Mouse (Mus musculus) heart, postnatal 14 days (tissue): ENCODE results near the gene Msto1. TPM values are rescaled to one million over a fixed set of nuclear protein-coding genes. Genes with fewer than 3 reads are reported as not detected.
"Not testable (repeated sequence)": the region's sequence is repeated elsewhere in the genome, so short reads cannot be mapped to it uniquely, and the experiment has no call there.

Experiments
- DNase-seq, 2 experiments: peaks; one replicate each; pipeline ENCODE4 v3.0.0; 2021 to 2022
- intact Hi-C: fragments of 180-260 bp; cut with DNase I; formaldehyde crosslinking; loops from one replicate; pipeline ENCODE4 v1.15.1; 2025
- total RNA-seq, 2 experiments: library from RNA; stranded (reverse); gene quantifications; 2 replicates each; pipeline ENCODE4 v1.2.3; 2021

The Msto1 gene
- total RNA-seq, 2 experiments from 2014 or later, result 14.9 TPM

DNA sequence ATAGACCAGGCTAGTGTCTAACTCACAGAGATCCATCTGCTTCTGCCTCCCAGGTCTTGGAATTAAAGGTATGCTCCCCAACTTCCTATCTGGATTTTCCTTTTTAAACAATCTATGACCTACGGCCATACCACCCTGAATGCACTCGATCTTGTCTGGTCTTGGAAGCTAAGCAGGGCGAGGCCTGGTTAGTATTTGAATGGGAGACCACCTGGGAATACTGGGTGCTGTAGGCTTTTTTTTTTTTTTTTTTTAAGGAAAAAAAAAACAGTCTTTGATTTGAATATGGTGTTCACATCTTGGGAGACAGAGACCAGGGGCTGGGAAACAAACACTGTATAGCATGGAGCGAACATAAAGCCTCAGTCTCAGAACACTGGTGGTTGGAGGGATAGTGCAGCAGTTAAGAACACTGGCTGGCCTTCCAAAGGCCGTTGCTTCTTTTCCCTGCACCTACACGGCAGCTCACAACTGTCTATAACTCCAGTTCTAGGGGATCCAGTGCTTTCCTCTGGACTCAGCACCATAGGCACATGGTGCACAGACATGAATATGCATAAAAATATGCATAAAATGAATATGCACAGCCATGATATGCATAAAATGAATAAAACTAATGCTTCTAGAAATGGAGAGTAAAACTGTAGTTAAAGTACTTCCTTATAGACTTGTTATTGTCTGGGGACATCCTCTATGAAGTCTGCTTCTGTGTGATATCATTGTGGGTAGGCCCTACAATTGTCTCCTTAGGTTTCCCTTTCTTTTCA lies 7.2 kb downstream of the Msto1 start:
- DNase-seq, result no peak
- intact Hi-C loops, result no loop called here

DNA sequence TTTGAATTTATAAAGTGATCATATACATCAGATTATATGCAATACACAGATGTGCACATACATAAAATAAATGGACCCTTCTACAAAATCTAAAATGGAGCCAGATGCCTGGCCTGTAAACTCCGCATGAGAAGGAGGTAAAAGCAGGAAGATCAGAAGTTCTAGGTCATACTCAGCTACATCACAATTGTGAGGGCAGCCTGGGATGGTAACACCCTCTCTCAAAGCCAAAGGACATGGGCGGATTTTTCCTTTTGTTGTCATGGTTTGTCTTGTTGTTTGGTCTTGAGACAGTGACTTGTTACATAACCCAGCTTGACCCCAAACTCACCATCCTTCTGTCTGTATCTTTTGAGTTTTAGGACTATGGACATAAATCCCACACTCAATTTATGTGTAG lies 8.1 kb downstream of the Msto1 start:
- intact Hi-C loops, result no loop called here

DNA sequence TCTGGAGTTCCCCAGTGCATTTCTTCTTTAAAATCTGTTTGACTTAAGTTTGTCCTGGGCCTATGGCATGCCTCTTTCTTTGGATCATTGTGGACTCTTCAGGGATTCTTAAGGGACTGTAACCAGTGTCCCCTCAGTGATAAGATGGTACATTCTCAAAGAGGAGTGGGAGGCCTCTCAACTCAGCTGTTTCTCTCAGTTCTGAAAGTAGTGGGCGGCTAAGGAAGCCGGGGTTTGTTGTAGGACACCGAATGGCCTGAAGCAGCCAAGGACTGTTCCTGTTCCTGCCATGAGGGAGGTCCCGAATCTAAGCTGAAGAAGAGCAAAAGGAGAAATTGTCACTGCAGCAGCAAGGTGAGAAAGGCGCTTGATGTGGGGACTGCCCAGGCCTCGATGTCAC lies 8.6 kb downstream of the Msto1 start:
- DNase-seq, result no peak
- intact Hi-C loops, result no loop called here

More for the DNA sequence above, 8.1 kb downstream of the Msto1 start:
- no peak for DNase-seq

DNA sequence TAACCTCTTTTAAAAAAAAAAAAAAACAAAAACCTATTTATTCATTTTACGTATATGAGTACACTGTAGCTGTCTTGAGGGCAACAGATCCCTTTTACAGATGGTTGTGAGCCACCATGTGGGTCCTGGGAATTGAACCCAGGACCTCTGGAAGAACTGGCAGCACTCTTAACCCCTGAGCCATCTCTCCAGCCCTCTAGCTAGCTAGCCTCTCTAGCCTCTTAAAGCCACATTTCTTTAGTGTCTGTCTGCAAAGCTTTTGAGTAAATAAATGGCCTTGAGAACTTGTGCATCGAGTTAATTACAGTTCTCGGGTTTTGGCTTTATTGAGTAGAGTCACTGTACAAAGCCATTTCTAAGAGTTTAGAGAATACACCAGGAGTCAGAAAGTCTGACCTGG lies 9.0 kb downstream of the Msto1 start:
- intact Hi-C loops, result no loop called here
- DNase-seq, result no peak

DNA sequence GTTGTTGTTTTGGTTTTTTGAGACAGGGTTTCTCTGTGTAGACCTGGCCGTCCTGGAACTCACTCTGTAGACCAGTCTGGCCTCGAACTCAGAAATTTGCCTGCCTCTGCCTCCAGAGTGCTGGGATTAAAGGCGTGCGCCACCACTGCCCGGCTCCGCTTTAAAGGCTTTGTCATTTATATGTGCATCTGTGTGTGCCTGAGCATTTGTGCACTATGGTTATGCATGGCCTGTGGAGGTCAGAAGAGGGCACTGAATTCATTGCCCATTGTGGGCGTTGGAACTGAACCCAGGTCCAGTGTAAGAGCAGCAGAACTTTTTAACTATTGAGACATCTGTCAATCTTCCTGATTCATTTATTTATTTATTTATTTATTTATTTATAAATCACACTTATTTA lies 20.8 kb downstream of the Msto1 start:
- intact Hi-C loops, DNase-seq: not testable (repeated sequence)

DNA sequence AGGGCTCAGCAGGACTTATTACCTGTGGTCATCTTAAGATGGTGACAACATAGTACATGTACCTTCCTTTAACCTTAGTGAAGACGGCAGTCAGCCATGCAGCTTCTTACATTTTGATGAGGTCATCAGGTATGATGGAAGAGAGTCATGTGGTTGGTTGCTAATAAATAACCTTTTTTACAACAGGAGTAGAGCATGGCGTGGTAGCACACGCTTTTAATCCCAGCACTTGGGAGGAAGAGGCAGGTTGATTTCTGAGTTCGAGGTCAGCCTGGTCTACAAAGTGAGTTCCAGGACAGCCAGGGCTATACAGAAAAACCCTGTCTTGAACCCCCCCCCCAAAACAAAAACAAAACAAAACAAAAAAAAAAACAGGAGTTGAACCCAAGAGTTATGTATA lies 31.3 kb downstream of the Msto1 start:
- intact Hi-C loops, result loop anchor here (2.0 kb wide), 1 partner anchor 78 kb away; no protein-coding TSS in a partner anchor
- DNase-seq, result not testable (repeated sequence)

DNA sequence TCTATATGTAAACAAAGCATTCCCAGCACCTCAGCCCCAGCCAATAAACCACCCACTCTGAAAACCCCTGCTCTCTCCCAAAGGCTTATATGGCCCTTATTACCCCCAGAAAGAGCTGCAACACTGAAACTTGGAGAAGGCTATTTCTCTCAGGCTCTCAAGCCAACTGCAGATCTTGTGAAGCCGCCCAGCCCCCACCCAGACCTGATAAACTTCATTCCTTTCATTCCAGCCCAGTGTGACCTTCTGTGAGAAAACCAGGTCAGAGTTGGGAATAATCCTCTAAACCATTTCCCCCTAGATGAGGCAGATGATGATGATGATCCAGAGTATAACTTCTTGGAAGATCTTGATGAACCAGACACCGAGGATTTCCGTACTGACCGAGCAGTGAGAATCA lies 45.4 kb downstream of the Msto1 start:
- intact Hi-C loops, result not testable (repeated sequence)

DNA sequence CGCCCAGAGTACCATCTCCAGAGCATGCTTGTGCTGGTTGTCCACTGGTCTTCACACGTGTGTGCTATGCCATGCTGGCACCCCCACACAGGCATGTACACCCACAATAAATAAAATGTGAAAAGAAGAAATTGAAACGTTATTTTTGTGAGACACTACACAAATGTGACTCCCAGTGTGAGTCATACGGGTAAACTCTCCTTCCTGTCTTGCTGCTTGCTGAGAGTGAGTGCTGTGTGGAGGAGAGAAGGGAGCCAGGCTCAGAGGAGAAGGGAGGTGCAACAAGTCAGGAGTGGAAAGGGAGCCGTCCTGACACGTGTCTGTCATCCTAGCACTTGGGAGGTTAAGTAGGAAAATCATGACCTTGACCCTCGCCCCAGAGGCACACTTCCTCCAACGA lies 46.6 kb downstream of the Msto1 start:
- intact Hi-C loops, DNase-seq: not testable (repeated sequence)

More for the DNA sequence above, 45.4 kb downstream of the Msto1 start:
- not testable (repeated sequence) for DNase-seq

DNA sequence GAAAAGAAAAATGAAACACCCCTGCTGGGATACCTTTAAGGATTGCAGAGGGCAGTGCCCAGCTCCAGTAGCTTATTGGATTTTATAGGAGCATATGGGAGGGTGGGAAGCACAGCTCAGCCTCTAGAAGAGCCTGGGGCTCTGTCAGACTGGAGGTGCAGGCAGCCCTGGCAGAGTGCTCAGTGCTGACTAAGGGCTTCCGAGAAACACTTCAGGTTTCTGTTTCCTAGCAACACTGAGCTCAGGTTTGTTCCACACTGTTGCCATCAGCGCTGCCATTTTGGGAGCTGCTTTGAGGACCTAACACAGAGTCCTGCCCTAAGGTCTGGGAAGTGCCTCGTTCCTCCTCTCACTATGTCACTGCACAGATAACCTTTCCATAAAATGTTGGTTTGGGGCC lies 47.1 kb downstream of the Msto1 start:
- DNase-seq, intact Hi-C loops: not testable (repeated sequence)

DNA sequence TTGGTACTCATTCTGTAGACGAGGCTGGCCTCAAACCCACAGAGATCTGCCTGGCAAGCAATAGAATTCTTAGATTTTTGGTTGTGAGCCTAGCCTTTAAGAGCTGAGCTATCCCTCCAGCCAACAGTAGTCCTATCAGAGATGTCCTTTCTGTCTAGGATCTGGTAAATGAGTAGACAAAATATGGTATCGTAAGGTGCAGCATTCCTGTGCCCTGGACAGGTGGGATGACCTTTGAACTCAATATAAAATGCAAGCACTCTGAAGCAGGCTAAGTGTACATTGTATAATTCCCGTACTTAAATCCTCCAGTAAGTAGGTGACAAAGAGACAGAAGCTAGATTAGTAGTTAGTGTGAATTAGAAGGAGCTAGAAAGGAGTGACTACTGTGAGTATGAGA lies 51.7 kb downstream of the Msto1 start:
- intact Hi-C loops, result no loop called here
- no peak for DNase-seq

DNA sequence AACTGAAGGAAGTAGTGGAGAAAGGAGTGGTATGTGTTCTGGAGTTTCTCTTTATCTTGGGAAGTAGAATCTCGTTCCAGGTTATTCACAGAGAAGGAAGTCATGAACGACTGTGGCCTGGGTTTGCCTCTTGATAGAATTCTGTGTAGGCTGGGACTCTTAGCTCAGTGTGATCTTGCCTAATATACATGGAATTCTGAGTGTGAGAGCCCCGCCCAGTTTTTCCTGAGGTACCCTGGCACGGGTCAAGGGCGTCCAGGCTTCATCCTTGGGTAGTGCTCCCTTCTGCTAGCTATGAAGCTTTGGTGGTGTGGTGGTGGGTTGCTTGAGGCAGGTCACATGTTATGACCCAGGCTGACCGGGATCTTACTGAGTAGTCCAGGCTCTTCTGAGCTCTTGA lies 58.0 kb downstream of the Msto1 start:
- no peak for DNase-seq
- intact Hi-C loops, result no loop called here

Other genes with a start within 250 kb of the Msto1 start
- 10 to 100 TPM; 36.9 to 40.5 TPM for gene Khdc4, start 228.2 kb downstream of the Msto1 start, total RNA-seq
- gene Rit1, start 197.2 kb downstream of the Msto1 start, total RNA-seq, result 10 to 100 TPM; 59.5 to 73.4 TPM
- 1 to 10 TPM; 4.3 to 5.0 TPM for gene Syt11, start 138.8 kb downstream of the Msto1 start, total RNA-seq
- 10 to 100 TPM; 26.4 to 28.4 TPM for gene Gon4l, start 78.8 kb downstream of the Msto1 start, total RNA-seq
- gene Ash1l, start 36.6 kb upstream of the Msto1 start, total RNA-seq, result 10 to 100 TPM; 41.8 to 42.2 TPM
- 100 to 1,000 TPM; 116 to 126 TPM for gene Dap3, start 37.2 kb upstream of the Msto1 start, total RNA-seq
- gene Rusc1, start 179.3 kb upstream of the Msto1 start, total RNA-seq, result 10 to 100 TPM; 16.0 to 17.7 TPM
- gene Gm43738, start 187.1 kb upstream of the Msto1 start, total RNA-seq, result not detected
- 10 to 100 TPM; 19.7 to 23.5 TPM for gene Fdps, start 188.0 kb upstream of the Msto1 start, total RNA-seq
- gene Pklr, start 222.1 kb upstream of the Msto1 start, total RNA-seq, result not detected
- gene Hcn3, start 246.2 kb upstream of the Msto1 start, total RNA-seq, result under 1 TPM; 0.49 to 0.60 TPM